Mouse (Mus musculus): Measurements from ENCODE around the gene Mef2d. TPM values are rescaled to one million over a fixed set of nuclear protein-coding genes. Genes with fewer than 3 reads are reported as not detected.

Gene Mef2d
- total RNA-seq (2021) = 100 to 1,000 TPM; 174 to 196 TPM
- long read RNA-seq, experiment 1, transcript Mef2d-203 (12 exons, 1,791 nt) = major isoform, 11 of 197 reads
- long read RNA-seq, experiment 1, partial matches to known transcripts = 159 of 197 reads
- long read RNA-seq, experiment 1, other reads (novel, unspliced or antisense) = 26 of 197 reads
- long read RNA-seq, experiment 2, full-length matches to known transcripts = 11 of 142 reads
- long read RNA-seq, experiment 2, partial matches to known transcripts = 78 of 142 reads
- long read RNA-seq, experiment 2, other reads (novel, unspliced or antisense) = 53 of 142 reads

DNA sequence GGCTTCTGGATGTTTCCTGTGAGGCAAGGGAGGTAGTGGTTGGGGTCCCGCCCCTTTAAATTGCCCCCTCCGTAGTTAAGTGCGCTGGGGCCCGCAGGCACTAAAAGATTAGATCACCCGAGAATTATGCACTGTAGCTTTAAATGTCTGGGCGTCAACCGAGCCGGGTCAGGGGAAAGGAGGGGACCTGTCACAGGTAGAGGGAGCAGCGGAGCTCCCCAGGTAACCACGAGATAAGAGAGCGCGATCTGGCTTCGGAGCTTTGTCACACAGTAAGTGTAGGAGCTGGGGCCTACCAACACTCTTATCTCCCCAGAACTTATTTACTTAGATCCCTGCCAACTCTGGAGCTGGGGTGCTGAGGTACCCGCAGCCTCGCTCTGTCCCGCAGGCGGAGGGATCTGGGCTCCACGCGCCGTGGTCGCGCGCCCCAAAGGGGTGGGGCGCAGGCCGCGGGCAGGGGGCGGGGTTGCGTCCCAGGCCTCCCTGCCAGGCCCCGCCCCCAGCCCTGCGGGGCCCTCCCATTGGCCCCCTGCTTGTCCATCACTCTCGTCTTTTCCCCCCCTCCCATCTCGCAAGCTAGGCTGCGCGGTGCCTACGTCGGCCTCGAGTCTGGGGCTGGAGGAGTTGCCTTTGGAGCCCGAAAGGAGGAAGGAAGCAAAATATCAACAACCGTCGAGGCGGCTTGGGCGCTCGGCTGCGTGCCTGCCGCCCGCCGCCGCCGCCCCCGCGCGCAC lies at the start of gene Mef2d:
Gene Mef2d, plus strand, starts transcription at position 586 of the 737 bp plus-strand sequence.
- peak; percentile 94 for DNase-seq (ENCODE audit: low spot score)

- DNase-seq (ENCODE audit: low spot score) = no peak
Observed at GRCm38 (mm10) chr3:88094126-88094525, 48.0 kb upstream of the Mef2d start.

GRCm38 (mm10) chr3:88097666-88098065 lies 44.5 kb upstream of the Mef2d start:
- no peak for DNase-seq (ENCODE audit: low spot score)

DNA sequence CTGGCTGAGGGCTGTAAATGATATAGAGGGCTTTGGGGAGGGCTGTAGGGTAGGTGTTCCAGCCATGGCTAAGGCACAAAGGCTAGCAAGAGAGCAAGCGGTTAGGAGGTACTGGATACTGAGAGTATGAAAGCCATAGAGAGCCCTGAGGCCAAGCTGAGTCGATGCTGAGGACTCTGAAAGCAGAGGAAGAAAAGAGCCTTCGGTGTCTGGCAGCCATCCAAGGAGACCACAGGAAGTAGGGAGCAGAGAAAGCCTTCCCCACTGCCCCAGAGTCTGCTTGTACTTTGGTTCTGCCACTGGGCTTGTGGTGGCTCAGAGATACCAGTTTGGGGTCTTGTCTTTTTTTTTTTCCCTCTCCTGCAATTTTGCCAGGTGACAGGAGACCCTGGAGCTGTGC lies 41.9 kb upstream of the Mef2d start:
- no peak for DNase-seq (ENCODE audit: low spot score)

DNA sequence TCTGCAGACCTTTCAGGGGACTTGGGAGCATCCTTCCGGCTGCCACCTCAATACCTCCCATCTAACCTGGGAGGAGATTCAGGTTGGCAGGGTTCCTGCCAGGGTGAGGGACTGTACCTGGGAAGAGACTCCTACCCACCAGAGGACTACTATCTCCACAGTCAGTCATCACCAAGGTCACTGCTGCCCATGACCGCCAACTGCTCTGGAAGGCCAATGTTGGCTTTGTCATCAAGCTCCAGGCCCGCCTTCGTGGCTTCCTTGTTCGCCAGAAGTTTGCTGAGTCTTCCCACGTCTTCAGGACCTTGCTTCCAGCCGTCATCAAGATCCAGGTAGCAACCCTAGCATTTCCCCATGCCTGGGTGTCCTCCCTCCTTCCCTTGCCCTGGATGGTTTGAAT lies 40.4 kb upstream of the Mef2d start:
- DNase-seq (ENCODE audit: low spot score) = no peak

DNA sequence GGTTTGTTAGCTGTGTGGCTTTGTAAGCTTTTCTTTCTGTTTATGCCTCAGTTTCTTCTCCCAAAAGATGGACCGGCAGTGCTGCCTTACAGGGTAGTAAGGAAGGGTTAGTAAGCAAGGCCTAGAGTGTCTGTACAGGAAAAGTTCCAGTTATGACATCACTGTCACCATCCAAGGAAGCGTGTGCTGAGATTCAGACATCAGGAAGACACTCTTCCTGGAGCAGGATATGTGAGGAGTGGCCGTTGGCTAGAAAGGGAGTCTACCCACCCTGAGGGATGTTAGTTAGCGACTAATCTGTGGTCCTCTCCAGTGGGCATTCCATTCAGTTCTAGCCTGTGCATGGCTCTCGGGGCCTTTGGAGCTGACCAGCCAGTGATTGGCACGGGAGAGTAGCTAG lies 40.0 kb upstream of the Mef2d start:
- no peak for DNase-seq (ENCODE audit: low spot score)

- DNase-seq (ENCODE audit: low spot score) = no peak
Observed at GRCm38 (mm10) chr3:88102611-88103010, 39.6 kb upstream of the Mef2d start.

DNA sequence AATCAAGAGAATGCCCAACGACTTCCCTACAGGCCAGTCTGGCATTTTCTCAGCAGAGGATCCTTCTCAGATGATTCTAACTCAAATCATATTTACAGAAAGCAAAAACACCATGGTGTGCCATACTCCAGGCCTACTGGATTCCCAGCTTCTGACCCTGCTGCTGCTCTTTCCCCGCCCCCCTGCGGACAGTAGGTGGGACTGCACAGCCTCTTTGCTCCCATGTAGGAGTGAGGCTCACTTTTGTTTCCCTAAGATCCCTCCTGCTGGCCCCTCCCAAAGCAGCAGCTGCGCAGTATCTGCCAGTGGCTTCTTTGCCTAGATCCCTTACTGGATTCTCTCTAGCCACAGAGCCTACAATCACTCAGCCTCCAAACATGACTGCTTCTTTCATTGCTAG lies 36.0 kb upstream of the Mef2d start:
- DNase-seq (ENCODE audit: low spot score) = no peak

GRCm38 (mm10) chr3:88109126-88109525 lies 33.0 kb upstream of the Mef2d start:
- no peak for DNase-seq (ENCODE audit: low spot score)

DNA sequence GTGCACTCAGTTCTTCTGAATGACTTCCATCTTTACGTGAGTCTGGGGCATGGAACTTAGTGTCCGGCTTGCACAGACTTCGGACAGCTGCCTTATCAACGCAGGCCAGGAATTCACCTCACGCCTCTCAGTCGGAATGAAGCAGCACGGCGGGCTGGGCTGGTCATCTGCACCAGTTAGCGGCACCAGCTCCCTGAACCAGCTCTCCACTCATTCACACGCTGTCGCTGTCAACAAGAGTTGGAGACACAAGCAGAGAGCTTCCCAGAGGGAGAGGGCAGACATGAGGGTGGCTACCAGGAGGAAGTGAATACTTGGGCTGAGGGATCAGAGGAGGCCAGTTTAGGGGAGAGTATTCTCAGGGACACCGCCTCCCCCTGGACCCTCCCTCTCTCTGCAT lies 27.8 kb upstream of the Mef2d start:
- no peak for DNase-seq (ENCODE audit: low spot score)

DNA sequence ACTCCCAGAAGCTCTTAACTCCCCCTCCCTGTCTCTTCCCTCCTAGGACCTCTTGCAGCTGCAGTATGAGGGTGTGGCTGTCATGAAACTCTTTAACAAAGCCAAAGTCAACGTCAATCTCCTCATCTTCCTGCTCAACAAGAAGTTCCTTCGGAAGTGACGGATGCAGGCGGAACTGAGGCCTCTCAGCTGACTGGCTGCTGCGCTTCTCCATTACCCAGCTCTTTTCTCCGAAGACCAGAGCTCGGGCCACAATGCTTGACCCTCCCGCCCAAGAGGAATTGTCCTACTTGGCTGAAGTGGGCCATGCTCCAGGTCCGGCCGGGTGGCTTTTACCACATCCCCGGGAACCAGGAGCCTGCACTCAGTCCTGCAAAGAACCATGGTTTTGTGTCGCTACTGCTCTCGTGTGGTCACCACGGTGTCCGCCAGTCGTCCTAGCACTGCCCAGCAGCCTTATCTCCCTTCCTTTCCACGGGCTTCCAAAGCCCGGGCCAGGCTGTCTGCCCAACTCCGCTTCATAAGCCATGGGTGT lies 22.0 kb upstream of the Mef2d start:
- DNase-seq (ENCODE audit: low spot score) = peak; percentile 40

GRCm38 (mm10) chr3:88121164-88122131 lies 20.7 kb upstream of the Mef2d start:
- no peak for DNase-seq (ENCODE audit: low spot score)

DNA sequence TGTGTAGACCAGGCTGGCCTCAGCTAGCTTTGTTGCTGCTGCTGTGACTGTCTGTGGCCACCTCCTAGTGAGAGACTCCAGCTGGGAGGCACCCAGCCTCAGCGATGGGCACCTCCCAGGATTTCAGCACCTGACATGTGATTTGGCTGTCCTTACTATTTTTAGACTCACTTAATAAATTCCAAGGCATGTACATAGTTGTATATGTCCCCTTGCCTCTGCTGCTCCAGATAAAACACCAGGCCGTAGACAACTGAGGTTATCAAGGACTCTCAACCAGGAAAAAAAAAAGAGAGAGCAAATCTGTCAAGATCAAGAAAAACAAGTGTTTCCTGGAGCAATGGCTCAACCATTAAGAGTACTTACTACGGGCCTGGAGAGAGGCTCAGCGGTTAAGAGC lies 17.0 kb upstream of the Mef2d start:
- DNase-seq (ENCODE audit: low spot score) = no peak

- no peak for DNase-seq (ENCODE audit: low spot score)
Observed at GRCm38 (mm10) chr3:88126181-88126580, 16.0 kb upstream of the Mef2d start.

- no peak for DNase-seq (ENCODE audit: low spot score)
Observed at GRCm38 (mm10) chr3:88127636-88128035, 14.5 kb upstream of the Mef2d start.

DNA sequence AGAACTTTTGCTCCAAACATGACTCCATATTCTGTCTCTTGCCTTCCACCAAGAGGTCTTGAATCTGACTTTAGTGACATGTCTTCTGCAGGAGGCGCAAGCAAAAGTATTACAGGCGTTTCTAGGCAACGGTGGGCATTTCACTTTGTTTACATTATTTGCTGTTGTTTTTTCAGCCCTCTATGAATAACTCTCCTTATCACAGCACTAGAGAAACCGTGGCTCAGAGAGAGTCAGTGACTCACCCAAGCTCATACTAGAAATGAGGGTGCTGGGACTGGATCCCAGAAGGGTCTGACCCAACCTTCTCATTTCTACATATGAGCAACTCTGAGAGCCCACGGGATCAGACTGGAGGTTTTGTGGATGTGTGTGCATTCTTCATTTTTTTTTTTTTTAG lies 14.1 kb upstream of the Mef2d start:
- DNase-seq (ENCODE audit: low spot score) = no peak

DNA sequence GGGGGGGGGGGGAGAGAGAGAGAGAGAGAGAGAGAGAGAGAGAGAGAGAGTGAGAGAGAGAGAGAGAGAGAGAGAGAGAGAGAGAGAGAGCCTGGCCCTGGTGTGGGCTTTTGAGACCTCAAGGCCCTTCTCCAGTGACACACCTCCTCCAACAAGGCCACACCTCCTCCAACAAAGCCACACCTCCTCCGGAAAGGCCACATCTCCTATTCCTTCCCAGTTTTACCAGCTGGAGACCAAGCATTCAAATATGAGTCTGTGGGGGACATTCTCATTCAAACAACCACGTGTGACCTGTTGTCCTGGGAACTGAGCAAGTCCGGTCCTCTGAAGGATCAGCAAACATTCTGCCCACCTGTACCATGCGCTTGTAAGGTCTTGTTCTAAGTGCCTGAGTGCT lies 13.2 kb upstream of the Mef2d start:
- no peak for DNase-seq (ENCODE audit: low spot score)

GRCm38 (mm10) chr3:88131071-88131470 lies 11.1 kb upstream of the Mef2d start:
- DNase-seq (ENCODE audit: low spot score) = no peak

GRCm38 (mm10) chr3:88132492-88132891 lies 9.7 kb upstream of the Mef2d start:
- DNase-seq (ENCODE audit: low spot score) = no peak

GRCm38 (mm10) chr3:88133187-88133771 lies 8.9 kb upstream of the Mef2d start:
- peak; percentile 88 for DNase-seq (ENCODE audit: low spot score)

DNA sequence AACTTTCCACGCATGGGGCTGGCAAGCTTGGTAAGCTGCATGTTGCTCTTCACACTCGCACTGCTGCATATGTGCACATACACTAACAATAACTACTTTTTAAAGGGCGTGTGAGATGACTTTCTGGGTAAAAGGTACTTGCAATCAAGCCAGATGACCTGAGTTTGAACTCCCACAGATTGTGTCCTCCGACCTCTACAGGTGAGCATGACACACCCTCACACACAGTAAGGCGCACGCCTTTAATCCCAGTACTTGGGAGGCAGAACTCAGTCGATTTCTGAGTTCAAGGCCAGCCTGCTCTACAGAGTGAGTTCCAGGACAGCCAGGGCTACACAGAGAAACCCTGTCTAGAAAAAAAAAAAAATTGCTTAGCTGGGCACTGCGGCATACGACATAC lies 5.8 kb upstream of the Mef2d start:
- no peak for DNase-seq (ENCODE audit: low spot score)
